Mouse (Mus musculus) megakaryocyte, embryonic 14.5 days (primary cell): ENCODE results near the gene Nodal. TPM values are rescaled to one million over a fixed set of nuclear protein-coding genes. Genes with fewer than 3 reads are reported as not detected.

Experiments
- H3K27me3 ChIP-seq: replicated peaks from 2 replicates; pipeline ENCODE3; 2012; ENCODE audit warnings: inconsistent platforms
- H3K36me3 ChIP-seq: replicated peaks from 2 replicates; pipeline ENCODE3; 2012; ENCODE audit warnings: low read length, inconsistent platforms, mixed read lengths
- H3K4me1 ChIP-seq: 2 replicates; pipeline ENCODE4 v1.6.1; 2012; ENCODE audit warnings: inconsistent platforms
- H3K4me3 ChIP-seq: replicated peaks from 2 replicates; pipeline ENCODE3; 2012; ENCODE audit warnings: moderate library complexity, mild to moderate bottlenecking, inconsistent platforms
- H3K9me3 ChIP-seq: 2 replicates; pipeline ENCODE4 v1.6.1; 2012; ENCODE audit warnings: inconsistent platforms
- FLI1 ChIP-seq: IDR thresholded peaks from 2 replicates; pipeline ENCODE4 v1.6.1; 2012; ENCODE audit warnings: low read length, inconsistent platforms, mixed read lengths
- GATA1 ChIP-seq: IDR thresholded peaks from 3 replicates; pipeline ENCODE4 v1.6.1; 2012; ENCODE audit warnings: mixed read lengths, low read length, inconsistent platforms, borderline replicate concordance
- polyA plus RNA-seq: library from polyadenylated mRNA; stranded (reverse); fragments of >175 nt; gene quantifications from 2 replicates; pipeline ENCODE4 v1.2.3, GENCODE M21; 2012; ENCODE audit warnings: low replicate concordance; ENCODE audit not compliant: insufficient read depth

Nodal gene
- polyA plus RNA-seq, 1 experiment = not detected

- H3K4me1 ChIP-seq = peaks cover 22% of the 10 kb centered on the region
- H3K9me3 ChIP-seq = peaks cover 5% of the 10 kb centered on the region; the same call in 1 of the 2 replicates
- H3K27me3 ChIP-seq = peaks cover 7% of the 10 kb centered on the region
- no peaks in the 10 kb centered on the region for H3K36me3 ChIP-seq
- TF ChIP-seq FLI1 (no peak), GATA1 (no peak)
- no peak overlapping the region for H3K4me3 ChIP-seq
Measured at GRCm38 (mm10) chr10:61466873-61467272, 49.1 kb downstream of the Nodal start.

GRCm38 (mm10) chr10:61468900-61469299 lies 51.1 kb downstream of the Nodal start:
- no peak for TF ChIP-seq GATA1
- TF ChIP-seq FLI1 = no peak
- no peak overlapping the region for H3K4me3 ChIP-seq

GRCm38 (mm10) chr10:61473640-61474039 lies 55.9 kb downstream of the Nodal start:
- peaks cover 34% of the 10 kb centered on the region for H3K4me1 ChIP-seq
- H3K27me3 ChIP-seq = peaks cover 2% of the 10 kb centered on the region
- no peak for TF ChIP-seq GATA1
- no peak for TF ChIP-seq FLI1

More at GRCm38 (mm10) chr10:61468900-61469299, 51.1 kb downstream of the Nodal start:
- H3K9me3 ChIP-seq = peaks cover 9% of the 10 kb centered on the region; the same call in 1 of the 2 replicates
- peaks cover 7% of the 10 kb centered on the region for H3K27me3 ChIP-seq
- no peaks in the 10 kb centered on the region for H3K36me3 ChIP-seq
- H3K4me1 ChIP-seq = peaks cover 25% of the 10 kb centered on the region

GRCm38 (mm10) chr10:61474344-61474743 lies 56.6 kb downstream of the Nodal start:
- Histone ChIP-seq H3K4me1 (peaks cover 29% of the 10 kb centered on the region), H3K9me3 (peaks cover 9% of the 10 kb centered on the region; the same call in 1 of the 2 replicates), H3K4me3 (no peak overlapping the region), H3K27me3 (peaks cover 2% of the 10 kb centered on the region), H3K36me3 (no peaks in the 10 kb centered on the region)
- TF ChIP-seq FLI1 (no peak), GATA1 (no peak)

More at GRCm38 (mm10) chr10:61473640-61474039, 55.9 kb downstream of the Nodal start:
- Histone ChIP-seq H3K4me3 (no peak overlapping the region), H3K9me3 (peaks cover 9% of the 10 kb centered on the region; the same call in 1 of the 2 replicates), H3K36me3 (no peaks in the 10 kb centered on the region)

Other genes starting within 250 kb of the Nodal start
- gene Tbata, start 246.0 kb upstream of the Nodal start, polyA plus RNA-seq = not detected in 2 replicates
- 0.12 TPM in 1 of 2 replicates, not detected in the other for gene Adamts14, start 144.5 kb upstream of the Nodal start, polyA plus RNA-seq
- gene Prf1, start 120.1 kb upstream of the Nodal start, polyA plus RNA-seq = not detected in 2 replicates
- gene Pald1, start 34.4 kb upstream of the Nodal start, polyA plus RNA-seq = 0.30 TPM in 1 of 2 replicates, not detected in the other
- gene Eif4ebp2, start 34.7 kb downstream of the Nodal start, polyA plus RNA-seq = 24.5 and 52.9 TPM in 2 replicates
- 2.0 and 5.2 TPM in 2 replicates for gene Lrrc20, start 57.8 kb downstream of the Nodal start, polyA plus RNA-seq
- gene Npffr1, start 177.5 kb downstream of the Nodal start, polyA plus RNA-seq = 0.09 TPM in 1 of 2 replicates, not detected in the other
- 7.3 and 17.6 TPM in 2 replicates for gene Ppa1, start 230.6 kb downstream of the Nodal start, polyA plus RNA-seq